Mouse (Mus musculus) megakaryocyte, adult 5-6 weeks (primary cell): Measurements from ENCODE around the gene Nrxn2. TPM values are rescaled to one million over a fixed set of nuclear protein-coding genes. Genes with fewer than 3 reads are reported as not detected.

Experiments used
- ATAC-seq: 2 replicates; pipeline ENCODE4 v1.8.0; 2016; ENCODE audit warnings: mild to moderate bottlenecking, inconsistent platforms; ENCODE audit not compliant: poor library complexity, severe bottlenecking
- total RNA-seq, 2 experiments: library from RNA; stranded (forward) in 1 of 2; stranded (reverse) in 1 of 2; fragments of 153-499, 151-499 nt in 1 of 2; fragments of 221-1000, 200-1000 nt in 1 of 2; gene quantifications; 2 replicates each; pipeline versions ENCODE4 v1.2.3 to v1.2.4; 2015 to 2017

Nrxn2 gene
- total RNA-seq, 2 experiments from 2014 or later, result not detected

DNA sequence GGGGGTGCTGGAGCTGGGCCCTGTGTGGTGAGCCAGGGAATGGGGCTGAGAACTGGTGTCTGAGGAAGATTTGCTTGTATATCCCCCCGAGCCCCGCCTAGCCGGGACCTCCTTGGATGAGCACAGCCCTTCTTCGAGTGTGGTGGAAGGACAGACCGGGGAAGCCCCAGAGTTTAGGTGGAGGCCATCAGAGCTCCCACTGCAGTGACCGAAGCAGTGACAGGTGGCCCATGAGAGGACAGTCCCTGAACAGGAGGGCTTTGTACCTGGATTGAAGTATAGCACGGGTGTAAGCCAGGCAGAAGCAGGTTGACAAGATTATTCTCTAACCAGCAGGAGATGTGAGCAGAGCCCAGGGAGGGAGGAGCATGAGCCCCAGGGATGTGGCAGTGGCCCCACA, 31.3 kb downstream of the Nrxn2 start:
- ATAC-seq, result no peak

- ATAC-seq, result peak; percentile 81
Observed at GRCm38 (mm10) chr19:6452030-6452494, 33.5 kb downstream of the Nrxn2 start.

GRCm38 (mm10) chr19:6452672-6453310, 34.3 kb downstream of the Nrxn2 start:
- no peak for ATAC-seq

DNA sequence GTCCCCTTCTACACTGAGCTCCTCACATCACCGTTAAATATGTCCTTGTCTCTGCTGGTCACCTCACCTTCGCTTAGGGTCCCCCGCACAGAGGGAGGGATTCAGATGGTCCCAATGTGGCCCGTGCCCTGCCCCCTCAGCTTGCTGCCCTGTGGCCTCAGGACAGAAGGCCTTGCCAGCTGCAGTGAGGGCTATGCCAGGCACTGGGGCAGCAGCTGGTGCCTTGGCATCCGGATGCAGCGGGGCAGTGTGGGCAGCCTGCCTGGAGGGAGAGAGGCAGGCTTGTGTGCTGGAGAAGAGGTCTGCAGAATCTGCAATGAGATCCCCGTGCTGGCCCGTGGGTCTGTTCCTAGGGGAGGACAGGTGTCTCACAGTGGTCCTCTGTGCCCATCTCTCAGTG, 34.8 kb downstream of the Nrxn2 start:
- no peak for ATAC-seq

DNA sequence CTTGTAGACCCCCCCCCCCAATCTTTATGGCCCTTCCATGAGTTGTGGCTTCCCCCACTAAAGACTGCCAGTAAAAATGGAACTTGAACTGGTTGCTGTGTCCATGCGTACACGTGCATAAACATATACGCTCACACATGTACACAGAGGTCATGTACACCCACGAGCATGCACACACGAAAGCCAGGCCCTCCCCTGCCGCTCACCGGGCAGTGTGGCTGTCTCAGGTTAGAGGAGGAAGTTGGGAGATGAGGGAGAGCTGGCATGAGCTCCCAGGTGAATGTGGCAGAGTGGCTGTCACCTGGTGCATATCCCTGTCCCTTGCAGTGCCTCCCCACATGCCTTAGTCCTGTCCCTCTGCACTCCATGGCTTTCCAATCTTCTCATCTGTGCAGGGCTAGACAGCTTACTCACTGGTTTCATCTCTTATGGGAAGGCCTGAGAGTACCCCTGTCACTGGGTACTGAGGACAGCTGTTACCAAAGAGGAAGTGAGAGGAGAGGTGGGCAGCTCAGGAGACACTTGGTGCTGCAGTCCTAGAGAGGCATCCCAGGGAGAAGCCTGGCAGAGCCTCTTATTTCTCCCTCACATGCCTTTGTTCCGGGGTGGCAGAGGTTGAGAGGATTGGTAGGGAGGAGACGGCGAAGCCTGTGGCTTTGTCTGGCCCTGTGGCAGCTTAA, 35.6 kb downstream of the Nrxn2 start:
- peak; percentile 12 for ATAC-seq

- peak; percentile 64 for ATAC-seq
Observed at GRCm38 (mm10) chr19:6459504-6459903, 41.0 kb downstream of the Nrxn2 start.

GRCm38 (mm10) chr19:6462841-6463240, 44.3 kb downstream of the Nrxn2 start:
- ATAC-seq, result no peak

DNA sequence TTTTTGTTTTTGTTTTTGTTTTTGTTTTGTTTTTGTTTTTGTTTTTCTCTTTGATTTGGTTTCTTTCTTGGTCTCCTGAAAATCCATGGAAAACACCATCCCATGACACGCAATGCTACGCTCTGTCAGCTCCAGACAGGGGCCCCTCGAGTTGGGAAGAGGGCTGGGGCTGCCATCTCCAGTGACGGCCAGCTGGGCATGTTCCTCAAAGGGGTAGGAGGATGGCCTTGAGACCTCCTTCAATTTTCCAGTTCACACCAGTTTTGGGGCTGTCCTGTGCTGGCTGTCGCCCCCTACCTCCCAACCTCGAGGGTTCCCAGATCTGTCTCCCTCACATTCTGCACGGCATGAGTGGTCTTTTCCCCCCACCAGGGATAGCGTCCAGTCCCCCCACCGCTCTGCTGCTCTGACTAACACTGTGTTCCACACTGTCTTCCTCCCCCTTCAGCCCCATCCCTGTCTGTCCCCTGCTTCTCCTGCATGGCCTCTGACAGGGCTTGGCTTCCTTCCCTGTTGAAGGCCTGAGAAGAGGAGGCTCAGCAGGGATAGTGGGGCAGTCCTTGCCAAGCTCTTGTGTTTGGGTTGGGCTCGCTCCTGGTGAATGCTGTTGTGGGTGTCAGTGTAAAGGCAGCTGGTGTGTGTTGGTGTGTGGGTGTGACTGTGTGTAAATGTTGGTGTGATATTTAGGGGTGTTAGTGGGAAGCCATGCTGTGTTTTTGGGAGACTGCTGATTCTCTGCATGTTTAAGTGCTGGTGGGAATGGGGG, 46.0 kb downstream of the Nrxn2 start:
- no peak for ATAC-seq

- ATAC-seq, result no peak
Observed at GRCm38 (mm10) chr19:6465090-6465489, 46.6 kb downstream of the Nrxn2 start.

DNA sequence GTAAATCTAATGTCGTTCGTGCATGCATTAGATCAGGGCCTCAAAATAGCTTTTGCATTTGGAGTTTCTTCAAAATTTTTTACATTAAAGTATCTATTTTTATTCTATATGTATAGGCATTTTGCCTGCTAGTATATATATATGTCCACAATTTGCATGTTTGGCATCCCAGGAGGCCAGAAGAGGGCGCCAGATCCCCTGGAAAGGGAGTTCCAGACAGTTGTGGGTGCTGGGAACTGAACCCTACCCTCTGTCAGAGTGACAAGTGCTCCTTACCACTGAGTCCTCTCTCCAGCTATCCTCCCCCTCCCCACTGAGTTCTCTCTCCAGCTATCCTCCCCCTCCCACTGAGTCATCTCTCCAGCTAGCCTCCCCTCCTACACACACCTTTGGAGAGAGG, 48.4 kb downstream of the Nrxn2 start:
- ATAC-seq, result no peak

DNA sequence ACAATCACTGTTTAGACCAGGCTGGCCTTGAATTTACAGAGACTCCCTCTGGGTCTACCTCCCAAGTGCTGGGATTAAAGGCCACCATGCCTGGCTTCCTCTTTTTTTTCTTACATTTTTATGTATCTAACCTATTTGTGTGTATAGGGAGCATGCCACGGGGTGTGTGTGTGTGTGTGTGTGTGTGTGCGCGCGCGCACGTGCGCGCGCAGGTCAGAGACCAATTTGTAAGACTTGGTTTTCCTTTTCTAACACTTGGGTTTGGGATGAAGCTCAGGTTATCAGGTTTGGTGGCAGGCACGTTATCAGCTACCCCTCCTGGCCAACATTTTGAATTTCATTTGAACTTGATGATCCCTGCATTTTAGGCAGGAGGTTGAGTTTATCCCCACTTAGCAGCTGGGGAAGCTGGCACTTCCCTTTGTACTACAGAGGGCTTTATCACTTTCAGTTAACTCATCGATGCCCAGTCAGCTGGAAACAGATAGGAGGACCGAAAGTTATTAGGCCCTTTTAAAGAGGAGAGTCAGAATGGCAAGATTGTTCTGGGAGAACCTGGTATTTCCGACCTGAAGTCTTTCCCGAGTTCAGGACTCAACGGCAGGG, 48.9 kb downstream of the Nrxn2 start:
- ATAC-seq, result no peak

- ATAC-seq, result no peak
Observed at GRCm38 (mm10) chr19:6471630-6472029, 53.1 kb downstream of the Nrxn2 start.

DNA sequence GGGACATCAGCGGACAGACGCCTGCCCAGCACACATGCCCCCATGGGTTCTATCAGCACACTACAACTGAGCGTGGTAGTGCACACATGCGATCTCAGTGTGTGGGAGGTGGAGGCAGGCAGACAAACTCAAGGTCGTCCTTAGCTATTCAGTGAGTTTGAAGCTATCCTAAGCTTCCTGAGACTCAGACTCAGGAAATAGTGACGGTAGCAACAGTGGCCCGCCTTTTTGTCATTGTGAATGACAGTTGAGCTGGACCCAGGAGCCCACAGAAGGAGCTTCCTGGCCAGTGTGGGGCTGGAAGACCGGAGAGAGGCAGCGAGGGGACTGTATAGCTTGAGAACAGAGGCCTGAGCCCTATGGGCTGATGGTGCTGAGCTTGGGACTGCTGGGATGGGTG, 54.3 kb downstream of the Nrxn2 start:
- no peak for ATAC-seq

- ATAC-seq, result no peak
Observed at GRCm38 (mm10) chr19:6474706-6475105, 56.2 kb downstream of the Nrxn2 start.

DNA sequence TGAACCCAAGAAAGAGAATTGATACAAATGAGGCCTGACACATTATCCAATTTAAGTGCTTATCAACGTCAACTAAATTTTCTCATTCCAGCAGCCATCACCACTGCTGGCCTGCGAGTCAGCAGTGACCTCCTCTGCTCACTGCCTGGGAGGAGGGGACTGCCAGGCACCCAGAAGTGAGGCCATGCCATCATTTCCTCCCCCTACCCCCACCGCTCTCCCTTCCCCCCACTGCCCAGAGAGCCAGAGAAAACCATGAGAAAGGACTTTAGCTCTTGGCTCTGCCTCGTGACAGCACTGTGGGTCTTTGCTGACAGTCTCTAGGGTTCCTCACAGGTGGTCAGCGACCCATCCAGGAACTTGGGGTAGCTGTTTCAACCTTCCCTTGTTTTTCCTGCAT, 56.6 kb downstream of the Nrxn2 start:
- 0 out of 2 replicates have a peak, but pooled peaks have one; percentile 21 for ATAC-seq

GRCm38 (mm10) chr19:6477007-6477406, 58.5 kb downstream of the Nrxn2 start:
- ATAC-seq, result no peak

- ATAC-seq, result no peak
Observed at GRCm38 (mm10) chr19:6478566-6478965, 60.0 kb downstream of the Nrxn2 start.

GRCm38 (mm10) chr19:6482886-6483285, 64.4 kb downstream of the Nrxn2 start:
- ATAC-seq, result no peak

- no peak for ATAC-seq
Observed at GRCm38 (mm10) chr19:6485059-6485630, 66.6 kb downstream of the Nrxn2 start.

- ATAC-seq, result peak; percentile 70
Observed at GRCm38 (mm10) chr19:6489030-6489429, 70.5 kb downstream of the Nrxn2 start.

DNA sequence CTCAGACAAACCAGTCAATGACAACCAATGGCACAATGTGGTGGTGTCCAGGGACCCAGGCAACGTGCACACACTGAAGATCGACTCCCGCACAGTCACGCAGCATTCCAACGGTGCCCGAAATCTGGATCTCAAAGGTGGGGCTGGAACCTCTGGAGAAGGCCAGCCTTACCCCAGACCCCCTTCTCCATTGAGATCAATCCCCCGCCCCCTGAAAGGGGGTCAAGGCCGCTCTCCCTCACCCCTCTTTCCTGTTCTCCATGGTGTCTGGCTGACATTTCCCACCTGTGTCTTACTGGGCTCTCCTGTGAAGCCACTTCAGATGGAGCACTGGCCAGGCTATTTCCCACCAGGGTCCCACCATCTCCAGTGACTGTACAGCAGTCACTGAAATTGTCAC, 73.0 kb downstream of the Nrxn2 start:
- no peak for ATAC-seq
